Mouse (Mus musculus) liver, embryonic 11.5 days (tissue): ENCODE measurements around the gene Ssty1. TPM values are rescaled to one million over a fixed set of nuclear protein-coding genes. Genes with fewer than 3 reads are reported as not detected.
"Not testable (repeated sequence)": the region's sequence is repeated elsewhere in the genome, so short reads cannot be mapped to it uniquely, and the experiment has no call there.

Experiments
- ATAC-seq: fragments of 200-750 bp; cut with Nextera tagmentation; replicated peaks from 2 replicates; pipeline ENCODE4 v1.8.0; 2017; ENCODE audit warnings: moderate number of reproducible peaks, mild to moderate bottlenecking, moderate TSS enrichment, moderate library complexity; ENCODE audit not compliant: low FRiP score
- DNase-seq: peaks from one replicate; pipeline ENCODE4 v3.0.0-alpha.2; 2017; ENCODE audit warnings: low spot score
- H3K27ac ChIP-seq: fragments of 300-500 bp; sonication (generic); 2 replicates; pipeline ENCODE4 v1.5.1; 2014; ENCODE audit warnings: mild to moderate bottlenecking, low read depth, low read length, control low read depth
- H3K27me3 ChIP-seq: fragments of 300-500 bp; sonication (generic); replicated peaks from 2 replicates; pipeline ENCODE4 v1.6.1; 2014; ENCODE audit warnings: low read length, mixed read lengths; ENCODE audit not compliant: control insufficient read depth, insufficient read depth
- H3K36me3 ChIP-seq: fragments of 300-500 bp; sonication (generic); 2 replicates; pipeline ENCODE4 v1.6.1; 2014; ENCODE audit warnings: mild to moderate bottlenecking, low read length, moderate library complexity, mixed read lengths; ENCODE audit not compliant: control insufficient read depth, insufficient read depth
- H3K4me1 ChIP-seq: fragments of 300-500 bp; sonication (generic); replicated peaks from 2 replicates; pipeline ENCODE4 v1.6.1; 2014; ENCODE audit warnings: low read length, mixed read lengths; ENCODE audit not compliant: control insufficient read depth, insufficient read depth
- H3K4me2 ChIP-seq: fragments of 300-500 bp; sonication (generic); 2 replicates; pipeline ENCODE4 v1.6.1; 2014; ENCODE audit warnings: mild to moderate bottlenecking, control low read depth, moderate library complexity
- H3K4me3 ChIP-seq: fragments of 300-500 bp; sonication (generic); 2 replicates; pipeline ENCODE4 v1.5.1; 2014; ENCODE audit warnings: low read depth, low read length, control low read depth
- H3K9ac ChIP-seq: fragments of 300-500 bp; sonication (generic); 2 replicates; pipeline ENCODE4 v1.6.1; 2014; ENCODE audit warnings: low read depth, low read length, control low read depth
- H3K9me3 ChIP-seq: fragments of 300-500 bp; sonication (generic); 2 replicates; pipeline ENCODE4 v1.6.1; 2016; ENCODE audit warnings: low read length, inconsistent platforms, mixed read lengths; ENCODE audit not compliant: control insufficient read depth
- WGBS: fragments of 180-500 bp; shearing (Covaris S2); extraction: QIAGEN DNeasy Blood & Tissue Kit; methylation state at CpG from one replicate; pipeline ENCODE4 v1.1.7; 2014; 5-methylcytosine and 5-hydroxymethylcytosine counted together
- polyA plus RNA-seq: library from polyadenylated mRNA; unstranded; fragments of >200 nt; fragmentation: Nextera tagmentation; extraction: Ambion mirVana; gene quantifications from 2 replicates; pipeline ENCODE4 v1.2.1, GENCODE M21; 2014

The Ssty1 gene
- polyA plus RNA-seq = not detected in 2 replicates

DNA sequence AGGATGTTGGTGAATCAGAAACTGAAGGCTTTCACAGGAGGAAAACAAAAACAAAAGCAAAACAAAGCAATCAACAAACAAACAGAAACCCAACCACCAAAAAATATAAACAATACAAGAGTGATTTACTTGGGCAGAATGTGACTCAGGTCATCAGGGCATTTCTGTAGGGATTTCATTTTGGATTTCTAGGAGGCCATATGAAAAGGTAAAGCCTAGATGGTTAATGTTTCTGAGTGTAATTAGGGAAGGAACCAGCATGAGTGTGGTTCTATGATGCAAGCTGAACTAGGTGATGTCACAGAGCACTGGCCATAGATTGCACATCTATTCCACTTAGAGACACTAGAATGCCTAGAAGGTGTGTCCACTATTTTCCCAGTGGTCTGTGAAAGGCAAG is at the start of gene Ssty1:
Ssty1 (plus strand) TSS at position 301 of the 400 bp plus-strand sequence.
- not testable (repeated sequence) for H3K9ac ChIP-seq, H3K9me3 ChIP-seq, DNase-seq, ATAC-seq, H3K4me3 ChIP-seq, H3K36me3 ChIP-seq, H3K4me2 ChIP-seq, H3K27me3 ChIP-seq, H3K27ac ChIP-seq, H3K4me1 ChIP-seq

- H3K4me2 ChIP-seq, H3K27ac ChIP-seq, H3K9ac ChIP-seq, H3K36me3 ChIP-seq, H3K4me1 ChIP-seq, H3K9me3 ChIP-seq, H3K4me3 ChIP-seq, DNase-seq, H3K27me3 ChIP-seq, ATAC-seq: not testable (repeated sequence)
- no CpG with 5 or more reads among the region's 3 CpGs for WGBS
These were observed 27.2 kb upstream of the Ssty1 start, which contains the start of gene Gm21764 for GRCm38 (mm10) chrY:18061712-18062111. TSS of gene Gm21764 (minus strand) at chrY:18061812.

Other genes with a start within 250 kb of the Ssty1 start
- gene Gm21904, start 242.8 kb upstream of the Ssty1 start, polyA plus RNA-seq = not detected in 2 replicates
- not detected in 2 replicates for gene Gm20772, start 214.4 kb upstream of the Ssty1 start, polyA plus RNA-seq
- gene Gm20831, start 214.4 kb upstream of the Ssty1 start, polyA plus RNA-seq = not detected in 2 replicates
- gene Srsy, start 151.8 kb upstream of the Ssty1 start, polyA plus RNA-seq = not detected in 2 replicates
- gene Gm21764, start 27.3 kb upstream of the Ssty1 start, polyA plus RNA-seq = not detected in 2 replicates